Mouse (Mus musculus) ES-E14 (cell line): ENCODE results near the gene Polg. TPM values are rescaled to one million over a fixed set of nuclear protein-coding genes. Genes with fewer than 3 reads are reported as not detected.

Experiments
- DNase-seq: peaks from one replicate; pipeline ENCODE4 v3.0.0-alpha.2; 2013; ENCODE audit warnings: low read depth, low spot score
- H3K27ac ChIP-seq: 2 replicates; pipeline ENCODE4 v1.5.1; 2012; ENCODE audit warnings: low read depth, mild to moderate bottlenecking, low read length, moderate library complexity, mixed read lengths; ENCODE audit not compliant: poor library complexity, insufficient read depth, severe bottlenecking
- H3K36me3 ChIP-seq: 2 replicates; pipeline ENCODE4 v1.6.1; 2012; ENCODE audit warnings: mild to moderate bottlenecking, low read length, moderate library complexity, mixed read lengths; ENCODE audit not compliant: control insufficient read depth, poor library complexity, insufficient read depth, severe bottlenecking
- H3K4me1 ChIP-seq, 2 experiments: fragments of 150-350 bp in 1 of 2; sonication (generic) in 1 of 2; 2 replicates each; pipeline ENCODE4 v1.6.1; 2012; ENCODE audit warnings: low read length in 2 of 2, mild to moderate bottlenecking in 1 of 2, mixed read lengths in 1 of 2; ENCODE audit not compliant: control insufficient read depth in 2 of 2, insufficient read depth in 2 of 2, poor library complexity in 1 of 2
- H3K4me3 ChIP-seq, 2 experiments: fragments of 150-350 bp in 1 of 2; sonication (generic) in 1 of 2; 2 replicates each; pipeline ENCODE4 v1.5.1; 2012; ENCODE audit warnings: low read length in 2 of 2, low read depth in 1 of 2, mild to moderate bottlenecking in 1 of 2, mixed read lengths in 1 of 2; ENCODE audit not compliant: insufficient read depth in 1 of 2, poor library complexity in 1 of 2, severe bottlenecking in 1 of 2
- H3K9ac ChIP-seq: 2 replicates; pipeline ENCODE4 v1.6.1; 2012; ENCODE audit warnings: low read depth, mild to moderate bottlenecking, low read length, mixed read lengths; ENCODE audit not compliant: poor library complexity, insufficient read depth, severe bottlenecking
- H3K9me3 ChIP-seq: fragments of 150-350 bp; sonication (generic); 2 replicates; pipeline ENCODE4 v1.6.1; 2012; ENCODE audit warnings: low read depth, mild to moderate bottlenecking, low read length; ENCODE audit not compliant: control insufficient read depth, insufficient read depth
- CHD2 ChIP-seq: IDR thresholded peaks from 2 replicates; pipeline ENCODE4 v1.6.1; 2014; ENCODE audit warnings: mild to moderate bottlenecking, low read depth, low read length, inconsistent platforms
- HCFC1 ChIP-seq: IDR thresholded peaks from 2 replicates; pipeline ENCODE4 v1.6.1; 2012; ENCODE audit warnings: low read length, inconsistent platforms, borderline replicate concordance; ENCODE audit not compliant: insufficient read depth
- MAFK ChIP-seq: IDR thresholded peaks from 2 replicates; pipeline ENCODE4 v1.6.1; 2014; ENCODE audit warnings: mild to moderate bottlenecking, low read depth, low read length, inconsistent platforms; ENCODE audit not compliant: insufficient read depth
- ZC3H11A ChIP-seq: IDR thresholded peaks from 2 replicates; pipeline ENCODE4 v1.6.1; 2012; ENCODE audit warnings: low read depth, mild to moderate bottlenecking, inconsistent platforms, low read length, borderline replicate concordance
- ZNF384 ChIP-seq: IDR thresholded peaks from 2 replicates; pipeline ENCODE4 v1.6.1; 2012; ENCODE audit warnings: low read depth, low read length, inconsistent platforms
- in situ Hi-C, 2 experiments: fragments of 600-800 bp; cut with MboI; formaldehyde crosslinking; loops; one replicate each; pipeline ENCODE4 v1.15.1; 2025; ENCODE audit warnings: low sequenced_read_pairs in 2 of 2, inconsistent platforms in 1 of 2; ENCODE audit not compliant: unreplicated experiment in 2 of 2
- total RNA-seq: library from RNA; depleted of rRNA; stranded (reverse); fragments of 300-350 nt; gene quantifications from 2 replicates; pipeline ENCODE4 v1.2.3, GENCODE M21; 2012

Polg gene
- total RNA-seq, 1 experiment: 163 TPM

DNA sequence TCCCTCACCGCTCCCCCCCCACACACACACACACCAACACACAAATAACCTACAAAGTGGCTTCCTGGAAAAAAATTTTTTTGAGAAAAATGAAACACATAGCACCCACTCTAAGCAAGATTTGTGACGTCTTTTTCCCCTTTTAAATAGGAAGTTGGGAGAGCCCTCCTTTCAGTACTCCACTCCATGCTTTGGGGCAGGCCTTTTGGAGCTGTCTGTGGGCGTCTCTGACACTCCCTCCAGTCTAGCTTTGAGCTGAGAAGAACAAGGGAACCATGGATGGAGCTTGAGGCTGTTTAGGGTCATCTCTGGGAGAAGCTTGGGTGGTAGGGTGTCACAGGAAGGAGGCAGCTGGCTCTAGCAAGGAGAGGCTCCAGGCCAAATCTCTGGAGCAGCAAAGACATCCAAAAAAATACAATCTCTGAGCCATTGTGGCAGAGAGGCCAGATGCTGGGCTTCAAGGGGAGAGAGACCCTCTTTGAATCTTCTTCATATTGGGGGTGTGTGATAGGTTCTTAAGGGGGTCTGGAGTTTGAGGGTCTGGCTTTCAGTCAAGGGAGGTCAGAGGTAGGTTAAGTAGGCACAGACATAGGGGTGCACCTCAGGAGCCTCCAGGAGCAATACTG is 34.6 kb upstream of the Polg start:
- DNase-seq: no peak
- H3K9ac ChIP-seq: no peak overlapping the region
- H3K9me3 ChIP-seq: no peaks in the 10 kb centered on the region
- H3K4me1 ChIP-seq: peaks cover 0 to 9% of the 10 kb centered on the region in 2 experiments; a peak in 1 of 4 replicates
- no peaks in the 10 kb centered on the region for H3K36me3 ChIP-seq
- in situ Hi-C loops: no loop called here
- no peak overlapping the region for H3K27ac ChIP-seq
- no peak overlapping the region for H3K4me3 ChIP-seq
- TF ChIP-seq ZC3H11A (no peak), MAFK (no peak), ZNF384 (no peak), HCFC1 (no peak), CHD2 (no peak)

DNA sequence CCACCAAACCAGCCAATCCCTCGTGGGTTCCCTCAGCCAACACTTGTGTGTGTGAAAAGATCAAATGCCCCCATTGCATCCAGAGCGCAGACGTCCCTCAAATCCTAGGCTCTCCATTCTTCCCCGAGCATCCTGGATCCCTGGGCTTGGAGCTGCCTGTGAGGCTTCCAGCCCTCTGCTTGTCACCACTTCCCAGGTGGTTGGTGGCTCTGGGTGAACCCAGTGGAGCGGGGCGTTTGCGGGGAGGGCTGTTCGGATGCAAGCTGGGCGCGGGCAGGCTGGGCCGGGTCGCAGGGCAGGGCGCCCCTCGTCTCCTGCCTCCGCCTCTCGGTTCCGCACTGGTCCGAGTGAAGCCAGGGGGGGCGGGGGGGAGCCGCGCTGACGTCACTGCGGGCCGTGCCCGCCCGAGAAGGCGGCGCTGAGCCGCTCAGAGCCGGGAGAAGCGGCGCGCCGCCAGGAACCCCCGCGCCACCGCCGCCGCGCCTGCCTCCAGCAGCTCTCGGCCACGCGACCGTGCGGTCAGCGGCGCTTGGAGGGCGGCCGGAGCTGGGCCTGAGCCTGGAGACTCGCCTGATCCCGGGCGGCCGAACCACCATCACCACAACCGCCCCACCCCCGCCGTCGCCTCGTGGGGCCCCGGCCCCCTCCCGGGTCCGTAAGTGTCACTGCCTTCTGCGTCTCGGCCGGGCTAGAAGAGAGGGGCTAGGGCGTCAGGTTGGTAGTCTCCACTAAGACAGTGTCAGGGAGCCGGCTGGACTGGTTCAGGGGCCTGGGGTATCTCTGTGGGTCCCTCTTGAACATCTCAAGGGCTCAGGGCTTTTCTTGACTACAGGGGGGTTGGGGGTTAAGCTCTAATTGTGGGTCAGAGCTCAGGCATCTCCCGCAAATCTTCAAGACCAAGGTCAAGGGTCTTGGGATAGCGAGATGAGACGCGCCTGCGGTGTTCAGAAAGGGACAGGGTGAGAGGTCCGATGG is 33.7 kb upstream of the Polg start:
- DNase-seq: no peak
- Histone ChIP-seq H3K4me3 (peak overlapping the region; percentile 1 to 47; a peak in 3 of 4 replicates), H3K36me3 (no peaks in the 10 kb centered on the region), H3K27ac (no peak overlapping the region), H3K9ac (no peak overlapping the region), H3K9me3 (no peaks in the 10 kb centered on the region), H3K4me1 (peaks cover 0 to 9% of the 10 kb centered on the region in 2 experiments; a peak in 1 of 4 replicates)
- TF ChIP-seq MAFK (no peak), ZNF384 (no peak), HCFC1 (no peak), CHD2 (no peak), ZC3H11A (no peak)
- in situ Hi-C loops: loop anchor here (5.0 to 10.0 kb wide), 2 partner anchors 37 to 95 kb away; no protein-coding TSS in a partner anchor

DNA sequence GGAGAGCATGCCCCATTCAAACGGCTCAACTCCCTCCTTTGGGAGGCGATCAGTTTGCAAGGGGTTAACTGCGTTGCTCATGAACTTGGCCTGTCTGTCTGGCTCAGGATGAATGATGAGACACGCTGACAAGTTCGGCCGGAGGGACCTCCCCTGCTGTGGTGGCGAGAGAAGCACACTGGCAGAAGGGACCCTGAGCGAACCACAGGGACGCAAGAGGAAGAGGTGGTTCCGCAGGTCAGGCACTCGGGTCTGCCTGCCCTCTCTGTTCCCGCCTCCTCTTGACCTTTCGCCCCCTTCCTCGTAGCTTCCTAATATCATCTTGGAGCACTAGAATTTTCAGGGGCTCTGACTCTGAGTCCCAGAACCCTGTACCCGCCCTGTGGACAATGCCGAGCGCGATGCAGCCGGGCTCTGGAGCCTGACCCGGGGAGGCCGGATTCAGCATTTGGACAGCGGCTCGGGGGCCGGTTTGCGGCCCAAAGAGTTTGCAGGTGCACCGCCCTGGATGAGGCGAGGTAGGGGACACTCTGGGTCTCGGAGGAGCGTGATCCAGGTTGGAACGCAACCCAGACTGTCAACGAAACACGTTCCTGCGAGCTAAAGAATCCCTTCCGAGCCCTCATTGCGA is 32.9 kb upstream of the Polg start:
- Histone ChIP-seq H3K27ac (no peak overlapping the region), H3K9me3 (no peaks in the 10 kb centered on the region), H3K4me3 (peak overlapping the region; percentile 1 to 47; a peak in 2 of 4 replicates), H3K4me1 (peaks cover 0 to 9% of the 10 kb centered on the region in 2 experiments; a peak in 1 of 4 replicates), H3K9ac (no peak overlapping the region), H3K36me3 (no peaks in the 10 kb centered on the region)
- in situ Hi-C loops: loop anchor here (5.0 to 10.0 kb wide), 2 partner anchors 38 to 96 kb away; no protein-coding TSS in a partner anchor
- DNase-seq: no peak
- no peak for TF ChIP-seq ZNF384
- no peak for TF ChIP-seq ZC3H11A
- TF ChIP-seq MAFK: no peak
- no peak for TF ChIP-seq CHD2

DNA sequence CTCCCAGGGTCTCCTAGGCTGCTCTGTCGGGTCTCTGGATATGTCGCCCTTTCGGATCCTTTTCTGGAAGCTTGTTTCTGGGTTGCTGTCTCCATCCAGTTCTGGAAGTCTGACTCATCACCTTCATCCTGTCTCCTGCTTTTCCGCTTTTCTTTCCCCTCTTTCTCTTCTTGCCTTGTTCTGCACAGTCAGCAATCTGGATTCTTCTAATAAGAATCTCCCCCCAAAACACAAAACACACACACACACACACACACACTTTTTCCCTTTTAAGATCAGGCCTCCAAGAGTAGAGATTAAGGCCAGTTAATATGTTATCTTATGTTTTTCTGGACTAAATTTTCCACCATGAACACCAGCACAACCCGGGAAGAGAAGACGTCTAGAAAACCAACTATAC is 32.2 kb upstream of the Polg start:
- in situ Hi-C loops: loop anchor here (5.0 to 10.0 kb wide), 2 partner anchors 39 to 96 kb away; no protein-coding TSS in a partner anchor
- H3K4me1 ChIP-seq: peaks cover 0 to 9% of the 10 kb centered on the region in 2 experiments; a peak in 1 of 4 replicates

More for the DNA sequence above, 32.2 kb upstream of the Polg start:
- TF ChIP-seq HCFC1 (no peak), MAFK (peak; percentile 55)
- Histone ChIP-seq H3K9me3 (no peaks in the 10 kb centered on the region), H3K27ac (no peak overlapping the region), H3K4me3 (no peak overlapping the region), H3K9ac (no peak overlapping the region), H3K36me3 (no peaks in the 10 kb centered on the region)
- DNase-seq: no peak
